Mouse (Mus musculus): ENCODE results near the gene Lamb3. TPM values are rescaled to one million over a fixed set of nuclear protein-coding genes. Genes with fewer than 3 reads are reported as not detected.
"Not testable (repeated sequence)": the region's sequence is repeated elsewhere in the genome, so short reads cannot be mapped to it uniquely, and the experiment has no call there.

Gene Lamb3
- polyA plus RNA-seq, 1 experiment from 2014 or later: 0.81 TPM

GRCm38 (mm10) chr1:193278414-193279045, 71.0 kb downstream of the Lamb3 start:
- Histone ChIP-seq H3K4me1 (peaks cover 6% of the 10 kb centered on the region), H3K27ac (no peak overlapping the region)
- WGBS: 48% methylated on average over 6 of the region's 6 CpGs

GRCm38 (mm10) chr1:193279492-193279891, 72.0 kb downstream of the Lamb3 start:
- no peak overlapping the region for H3K27ac ChIP-seq
- no peak overlapping the region for H3K4me3 ChIP-seq
- no peaks in the 10 kb centered on the region for H3K9me3 ChIP-seq (replicated peaks)
- no peak for DNase-seq (ENCODE audit: low spot score)
- no peaks in the 10 kb centered on the region for H3K36me3 ChIP-seq
- H3K4me1 ChIP-seq: peaks cover 6% of the 10 kb centered on the region
- no peaks in the 10 kb centered on the region for H3K27me3 ChIP-seq (ENCODE audit: low read depth, poor library complexity, severe bottlenecking)
- WGBS: 81% methylated on average over 4 of the region's 4 CpGs

More at GRCm38 (mm10) chr1:193278414-193279045, 71.0 kb downstream of the Lamb3 start:
- DNase-seq (ENCODE audit: low spot score): no peak
- no peaks in the 10 kb centered on the region for H3K36me3 ChIP-seq
- no peaks in the 10 kb centered on the region for H3K9me3 ChIP-seq (replicated peaks)
- no peaks in the 10 kb centered on the region for H3K27me3 ChIP-seq (ENCODE audit: low read depth, poor library complexity, severe bottlenecking)
- no peak overlapping the region for H3K4me3 ChIP-seq

GRCm38 (mm10) chr1:193281344-193281743, 73.8 kb downstream of the Lamb3 start:
- Histone ChIP-seq H3K36me3 (no peaks in the 10 kb centered on the region), H3K27ac (no peak overlapping the region), H3K4me1 (peaks cover 6% of the 10 kb centered on the region), H3K4me3 (no peak overlapping the region), H3K9me3 (replicated peaks) (no peaks in the 10 kb centered on the region), H3K27me3 (ENCODE audit: low read depth, poor library complexity, severe bottlenecking) (no peaks in the 10 kb centered on the region)
- WGBS: 89% methylated on average over 2 of the region's 2 CpGs
- DNase-seq (ENCODE audit: low spot score): no peak

GRCm38 (mm10) chr1:193284228-193284779, 76.8 kb downstream of the Lamb3 start:
- no peaks in the 10 kb centered on the region for H3K27me3 ChIP-seq (ENCODE audit: low read depth, poor library complexity, severe bottlenecking)
- no peak overlapping the region for H3K27ac ChIP-seq
- no peaks in the 10 kb centered on the region for H3K36me3 ChIP-seq
- no peak for DNase-seq (ENCODE audit: low spot score)
- no peak overlapping the region for H3K4me3 ChIP-seq
- WGBS: 82% methylated on average over 7 of the region's 7 CpGs
- no peaks in the 10 kb centered on the region for H3K9me3 ChIP-seq (replicated peaks)
- H3K4me1 ChIP-seq: no peaks in the 10 kb centered on the region

- not testable (repeated sequence) for H3K27ac ChIP-seq; H3K27me3 ChIP-seq (ENCODE audit: low read depth, poor library complexity, severe bottlenecking); H3K36me3 ChIP-seq; DNase-seq (ENCODE audit: low spot score); H3K4me1 ChIP-seq; H3K4me3 ChIP-seq; H3K9me3 ChIP-seq (replicated peaks)
- 97% methylated on average over 3 of the region's 3 CpGs for WGBS
Observed at GRCm38 (mm10) chr1:193285766-193286325, 78.3 kb downstream of the Lamb3 start.

GRCm38 (mm10) chr1:193287578-193287977, 80.1 kb downstream of the Lamb3 start:
- H3K4me1 ChIP-seq: no peaks in the 10 kb centered on the region
- 92% methylated on average over 2 of the region's 2 CpGs for WGBS

GRCm38 (mm10) chr1:193289076-193289475, 81.6 kb downstream of the Lamb3 start:
- no peaks in the 10 kb centered on the region for H3K9me3 ChIP-seq (replicated peaks)
- 96% methylated on average over 3 of the region's 3 CpGs for WGBS
- H3K36me3 ChIP-seq: no peaks in the 10 kb centered on the region
- no peaks in the 10 kb centered on the region for H3K27me3 ChIP-seq (ENCODE audit: low read depth, poor library complexity, severe bottlenecking)
- H3K4me3 ChIP-seq: no peak overlapping the region
- no peak for DNase-seq (ENCODE audit: low spot score)
- H3K4me1 ChIP-seq: no peaks in the 10 kb centered on the region
- no peak overlapping the region for H3K27ac ChIP-seq

More at GRCm38 (mm10) chr1:193287578-193287977, 80.1 kb downstream of the Lamb3 start:
- Histone ChIP-seq H3K36me3 (no peaks in the 10 kb centered on the region), H3K9me3 (replicated peaks) (no peaks in the 10 kb centered on the region), H3K27ac (no peak overlapping the region), H3K4me3 (no peak overlapping the region), H3K27me3 (ENCODE audit: low read depth, poor library complexity, severe bottlenecking) (no peaks in the 10 kb centered on the region)
- no peak for DNase-seq (ENCODE audit: low spot score)

GRCm38 (mm10) chr1:193289914-193290313, 82.4 kb downstream of the Lamb3 start:
- no peaks in the 10 kb centered on the region for H3K36me3 ChIP-seq
- H3K9me3 ChIP-seq (replicated peaks): no peaks in the 10 kb centered on the region
- no peak overlapping the region for H3K27ac ChIP-seq
- H3K4me3 ChIP-seq: no peak overlapping the region
- no peaks in the 10 kb centered on the region for H3K4me1 ChIP-seq
- WGBS: 93% methylated on average over 5 of the region's 5 CpGs
- DNase-seq (ENCODE audit: low spot score): no peak
- H3K27me3 ChIP-seq (ENCODE audit: low read depth, poor library complexity, severe bottlenecking): no peaks in the 10 kb centered on the region

- no peak overlapping the region for H3K4me3 ChIP-seq
- H3K9me3 ChIP-seq (replicated peaks): no peaks in the 10 kb centered on the region
- no peaks in the 10 kb centered on the region for H3K36me3 ChIP-seq
- H3K4me1 ChIP-seq: no peaks in the 10 kb centered on the region
- H3K27me3 ChIP-seq (ENCODE audit: low read depth, poor library complexity, severe bottlenecking): no peaks in the 10 kb centered on the region
- no peak overlapping the region for H3K27ac ChIP-seq
- no peak for DNase-seq (ENCODE audit: low spot score)
Observed at GRCm38 (mm10) chr1:193290686-193291085, 83.2 kb downstream of the Lamb3 start.

GRCm38 (mm10) chr1:193293039-193293438, 85.5 kb downstream of the Lamb3 start:
- Histone ChIP-seq H3K4me3 (no peak overlapping the region), H3K27me3 (ENCODE audit: low read depth, poor library complexity, severe bottlenecking) (no peaks in the 10 kb centered on the region), H3K4me1 (no peaks in the 10 kb centered on the region), H3K27ac (no peak overlapping the region), H3K36me3 (no peaks in the 10 kb centered on the region), H3K9me3 (replicated peaks) (no peaks in the 10 kb centered on the region)
- WGBS: 60% methylated on average over 2 of the region's 2 CpGs
- DNase-seq (ENCODE audit: low spot score): no peak

GRCm38 (mm10) chr1:193293926-193294325, 86.4 kb downstream of the Lamb3 start:
- no peak for DNase-seq (ENCODE audit: low spot score)
- H3K9me3 ChIP-seq (replicated peaks): no peaks in the 10 kb centered on the region
- H3K4me1 ChIP-seq: no peaks in the 10 kb centered on the region
- H3K4me3 ChIP-seq: no peak overlapping the region
- no peaks in the 10 kb centered on the region for H3K27me3 ChIP-seq (ENCODE audit: low read depth, poor library complexity, severe bottlenecking)
- no peak overlapping the region for H3K27ac ChIP-seq
- WGBS: 81% methylated on average over 3 of the region's 3 CpGs
- no peaks in the 10 kb centered on the region for H3K36me3 ChIP-seq

- WGBS: 92% methylated on average over 5 of the region's 5 CpGs
- H3K4me1 ChIP-seq: peaks cover 11% of the 10 kb centered on the region
Observed at GRCm38 (mm10) chr1:193295920-193296319, 88.4 kb downstream of the Lamb3 start.

GRCm38 (mm10) chr1:193298141-193298765, 90.8 kb downstream of the Lamb3 start:
- Histone ChIP-seq H3K9me3 (replicated peaks) (no peaks in the 10 kb centered on the region), H3K36me3 (no peaks in the 10 kb centered on the region), H3K27me3 (ENCODE audit: low read depth, poor library complexity, severe bottlenecking) (0 out of 2 replicates have a peak, but pooled peaks cover 6% of the 10 kb centered on the region), H3K4me3 (no peak overlapping the region), H3K4me1 (peaks cover 21% of the 10 kb centered on the region), H3K27ac (no peak overlapping the region)
- WGBS: 95% methylated on average over 3 of the region's 3 CpGs
- no peak for DNase-seq (ENCODE audit: low spot score)

More at GRCm38 (mm10) chr1:193295920-193296319, 88.4 kb downstream of the Lamb3 start:
- H3K4me3 ChIP-seq: no peak overlapping the region
- H3K9me3 ChIP-seq (replicated peaks): no peaks in the 10 kb centered on the region
- no peak for DNase-seq (ENCODE audit: low spot score)
- no peaks in the 10 kb centered on the region for H3K27me3 ChIP-seq (ENCODE audit: low read depth, poor library complexity, severe bottlenecking)
- H3K36me3 ChIP-seq: no peaks in the 10 kb centered on the region
- H3K27ac ChIP-seq: no peak overlapping the region

All from limb, embryonic 10.5 days (tissue).